Mouse (Mus musculus): Measurements from ENCODE around the gene Abl1. TPM values are rescaled to one million over a fixed set of nuclear protein-coding genes. Genes with fewer than 3 reads are reported as not detected.
A peak's percentile ranks its signal among the peaks of the same experiment; 100 is the strongest.

Gene Abl1
- polyA plus RNA-seq, 1 experiment from 2014 or later, result 70.5 TPM

- 75% methylated on average over 3 of the region's 3 CpGs for WGBS
- Histone ChIP-seq H3K27me3 (ENCODE audit: low read depth, poor library complexity, severe bottlenecking) (no peaks in the 10 kb centered on the region), H3K27ac (no peak overlapping the region), H3K4me1 (no peaks in the 10 kb centered on the region; the same call in 1 of the 2 replicates), H3K9me3 (replicated peaks) (no peaks in the 10 kb centered on the region), H3K4me3 (no peak overlapping the region), H3K36me3 (no peaks in the 10 kb centered on the region; the same call in 1 of the 2 replicates)
- no peak for DNase-seq (ENCODE audit: low spot score)
Measured at GRCm38 (mm10) chr2:31732497-31732896, 44.3 kb downstream of the Abl1 start.

GRCm38 (mm10) chr2:31733558-31733957, 45.4 kb downstream of the Abl1 start:
- no peak overlapping the region for H3K4me3 ChIP-seq
- H3K9me3 ChIP-seq (replicated peaks), result no peaks in the 10 kb centered on the region
- no peaks in the 10 kb centered on the region; the same call in 1 of the 2 replicates for H3K4me1 ChIP-seq
- no peaks in the 10 kb centered on the region; the same call in 1 of the 2 replicates for H3K36me3 ChIP-seq
- no peaks in the 10 kb centered on the region for H3K27me3 ChIP-seq (ENCODE audit: low read depth, poor library complexity, severe bottlenecking)
- 69% methylated on average over 5 of the region's 5 CpGs for WGBS
- H3K27ac ChIP-seq, result no peak overlapping the region
- no peak for DNase-seq (ENCODE audit: low spot score)

DNA sequence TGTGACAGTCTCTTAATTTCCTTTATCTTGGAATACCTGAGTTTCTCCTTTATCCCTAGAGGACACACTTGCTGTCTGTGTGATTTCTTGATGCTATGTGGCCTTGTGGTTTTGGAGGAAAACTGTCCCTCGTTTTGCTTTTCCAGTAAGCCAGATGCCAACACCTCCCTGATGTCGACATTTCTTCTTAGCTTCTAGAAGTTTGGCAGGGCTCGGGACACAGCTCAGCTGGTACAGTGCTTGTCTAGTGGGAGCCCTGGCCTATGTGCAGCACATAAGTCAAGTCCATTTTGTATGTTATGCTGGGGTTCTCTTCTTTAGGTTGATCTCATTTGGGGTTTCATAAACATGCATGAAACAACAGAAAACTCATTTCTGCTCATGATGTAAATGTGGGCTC, 50.9 kb downstream of the Abl1 start:
- Histone ChIP-seq H3K4me3 (no peak overlapping the region), H3K9me3 (replicated peaks) (no peaks in the 10 kb centered on the region), H3K27ac (no peak overlapping the region), H3K36me3 (no peaks in the 10 kb centered on the region; the same call in 1 of the 2 replicates), H3K27me3 (ENCODE audit: low read depth, poor library complexity, severe bottlenecking) (no peaks in the 10 kb centered on the region), H3K4me1 (peaks cover 15% of the 10 kb centered on the region)
- no peak for DNase-seq (ENCODE audit: low spot score)
- WGBS, result 73% methylated on average over 3 of the region's 3 CpGs

DNA sequence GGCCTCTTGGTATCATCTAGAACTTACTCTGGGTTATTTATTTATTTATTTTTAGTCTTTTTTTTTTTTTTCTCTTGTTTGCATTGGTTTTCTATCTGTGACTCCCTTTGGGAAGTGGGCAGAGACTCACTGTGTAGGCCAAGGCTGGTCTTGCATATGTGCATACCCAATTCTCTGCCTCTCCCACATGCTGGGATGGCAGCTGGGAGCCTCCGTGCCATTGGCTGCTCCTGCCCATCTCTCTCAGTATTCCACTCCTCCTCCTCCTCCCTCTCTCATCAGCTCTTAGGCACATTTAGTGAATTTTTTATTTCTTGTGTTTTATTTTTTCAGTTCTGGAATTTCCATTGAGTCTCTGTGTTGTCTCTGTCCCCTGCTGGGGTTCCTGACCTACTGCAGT, 53.6 kb downstream of the Abl1 start:
- peaks cover 37% of the 10 kb centered on the region for H3K4me1 ChIP-seq
- no peak overlapping the region for H3K27ac ChIP-seq
- H3K36me3 ChIP-seq, result no peaks in the 10 kb centered on the region; the same call in 1 of the 2 replicates
- no peak for DNase-seq (ENCODE audit: low spot score)
- H3K9me3 ChIP-seq (replicated peaks), result no peaks in the 10 kb centered on the region
- H3K27me3 ChIP-seq (ENCODE audit: low read depth, poor library complexity, severe bottlenecking), result no peaks in the 10 kb centered on the region
- no peak overlapping the region for H3K4me3 ChIP-seq
- WGBS, result 63% methylated on average over 1 of the region's 1 CpGs

DNA sequence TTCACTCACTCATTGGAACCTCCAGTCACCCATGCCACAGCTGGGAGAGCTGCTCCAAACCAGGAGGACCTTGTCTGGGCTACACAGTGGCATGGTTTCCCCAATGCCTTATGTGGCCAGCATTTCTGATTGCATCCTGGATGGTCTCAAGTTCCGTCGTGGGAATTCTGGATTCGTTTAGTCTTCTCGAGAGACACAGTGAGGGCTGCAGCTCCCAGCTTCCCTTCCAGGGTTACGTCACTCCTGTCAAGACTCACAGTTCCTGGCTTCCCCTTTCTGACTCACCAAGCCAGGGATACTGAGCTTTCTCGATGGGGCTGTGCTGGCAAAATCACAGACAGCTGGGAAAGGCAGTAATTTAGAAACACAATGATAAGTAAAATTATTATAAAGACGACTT, 54.0 kb downstream of the Abl1 start:
- no peak overlapping the region for H3K4me3 ChIP-seq
- no peaks in the 10 kb centered on the region for H3K27me3 ChIP-seq (ENCODE audit: low read depth, poor library complexity, severe bottlenecking)
- 30% methylated on average over 7 of the region's 7 CpGs for WGBS
- no peak for DNase-seq (ENCODE audit: low spot score)
- H3K9me3 ChIP-seq (replicated peaks), result no peaks in the 10 kb centered on the region
- no peaks in the 10 kb centered on the region for H3K36me3 ChIP-seq
- H3K27ac ChIP-seq, result no peak overlapping the region
- peaks cover 42% of the 10 kb centered on the region for H3K4me1 ChIP-seq

DNA sequence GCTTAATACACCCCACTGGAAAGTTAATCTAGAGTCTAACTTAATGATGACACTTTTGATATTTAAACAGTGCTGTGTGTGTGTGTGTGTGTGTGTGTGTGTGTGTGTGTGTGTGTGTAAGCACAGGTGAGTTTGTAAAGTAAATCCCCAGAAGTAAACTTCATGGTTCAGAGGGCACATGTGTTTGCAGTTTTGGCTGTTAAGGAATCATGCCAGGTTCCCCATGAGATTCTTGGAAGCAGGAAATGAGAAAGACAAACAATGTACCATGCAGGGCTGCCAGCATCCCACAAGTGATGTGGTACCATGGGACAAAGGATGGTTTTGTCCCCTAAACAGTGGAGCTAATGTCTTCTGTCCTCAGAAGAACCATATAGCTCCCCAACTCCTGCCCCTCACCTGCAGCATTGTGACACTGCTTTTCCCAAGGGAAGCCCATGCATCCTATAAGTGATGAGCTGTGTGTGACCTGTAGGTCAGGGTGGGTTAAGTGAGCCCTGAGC, 57.6 kb downstream of the Abl1 start:
- no peak for DNase-seq (ENCODE audit: low spot score)
- no peak overlapping the region for H3K4me3 ChIP-seq
- H3K4me1 ChIP-seq, result peaks cover 64% of the 10 kb centered on the region
- H3K27me3 ChIP-seq (ENCODE audit: low read depth, poor library complexity, severe bottlenecking), result no peaks in the 10 kb centered on the region
- H3K36me3 ChIP-seq, result no peaks in the 10 kb centered on the region
- no peaks in the 10 kb centered on the region for H3K9me3 ChIP-seq (replicated peaks)
- peak overlapping the region; percentile 62 for H3K27ac ChIP-seq

DNA sequence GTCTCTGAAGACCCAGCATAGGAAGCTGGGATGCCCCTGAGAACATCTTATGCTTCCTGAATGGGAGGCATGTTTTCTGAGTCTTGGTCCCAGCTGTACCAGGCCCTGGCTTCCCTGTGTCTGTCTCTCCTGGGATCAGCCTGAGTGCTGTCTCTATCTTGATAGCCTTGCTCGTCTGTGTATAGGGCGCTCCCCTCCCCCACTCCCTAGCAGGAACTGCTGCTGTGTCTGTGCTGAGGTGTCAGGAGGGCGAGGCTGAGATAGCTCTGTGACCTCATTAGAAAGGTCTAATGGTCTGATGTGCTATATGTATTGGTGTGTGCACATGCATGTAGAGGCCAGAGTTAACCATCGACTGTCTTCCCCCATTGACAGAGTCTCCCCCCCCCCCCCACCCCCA, 58.7 kb downstream of the Abl1 start:
- peak overlapping the region; percentile 21; the same call in 1 of the 2 replicates for H3K27ac ChIP-seq
- WGBS, result 37% methylated on average over 4 of the region's 4 CpGs
- peaks cover 69% of the 10 kb centered on the region for H3K4me1 ChIP-seq
- no peaks in the 10 kb centered on the region for H3K36me3 ChIP-seq
- no peaks in the 10 kb centered on the region for H3K9me3 ChIP-seq (replicated peaks)
- H3K4me3 ChIP-seq, result no peak overlapping the region
- H3K27me3 ChIP-seq (ENCODE audit: low read depth, poor library complexity, severe bottlenecking), result no peaks in the 10 kb centered on the region
- no peak for DNase-seq (ENCODE audit: low spot score)

DNA sequence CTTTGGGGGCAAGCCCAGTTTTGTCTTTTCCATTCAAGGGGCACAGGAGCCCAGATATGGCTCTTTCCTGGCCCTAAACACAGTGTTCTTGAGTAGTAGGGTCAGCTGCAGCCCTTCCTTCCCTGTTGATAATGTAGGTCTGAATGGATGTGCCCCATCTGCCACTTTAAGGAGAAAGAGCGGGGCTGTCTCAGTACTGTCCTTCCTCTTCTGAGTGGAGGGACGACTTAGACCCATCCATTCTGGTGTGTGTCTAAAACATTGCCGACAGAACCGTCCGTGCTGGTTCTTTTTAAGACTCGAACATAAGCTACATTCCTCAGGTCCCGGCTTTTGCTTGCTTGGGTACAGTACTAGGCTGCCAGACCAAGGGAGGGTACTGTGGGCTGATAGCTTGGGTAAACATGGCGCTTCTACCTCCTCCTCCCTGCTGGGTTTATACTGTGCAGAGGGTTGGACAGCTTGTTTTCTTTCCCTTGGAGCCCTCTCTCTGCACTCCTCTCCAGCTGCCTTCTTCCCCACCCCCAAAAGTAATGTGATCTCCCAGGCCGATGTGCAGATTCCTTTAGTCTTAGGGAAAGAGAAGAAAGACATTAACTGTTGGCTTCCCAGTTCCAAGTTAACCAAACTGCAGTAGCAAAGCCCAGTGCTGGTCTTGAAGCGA, 61.0 kb downstream of the Abl1 start:
- WGBS, result 15% methylated on average over 10 of the region's 10 CpGs
- DNase-seq (ENCODE audit: low spot score), result peak; percentile 47

DNA sequence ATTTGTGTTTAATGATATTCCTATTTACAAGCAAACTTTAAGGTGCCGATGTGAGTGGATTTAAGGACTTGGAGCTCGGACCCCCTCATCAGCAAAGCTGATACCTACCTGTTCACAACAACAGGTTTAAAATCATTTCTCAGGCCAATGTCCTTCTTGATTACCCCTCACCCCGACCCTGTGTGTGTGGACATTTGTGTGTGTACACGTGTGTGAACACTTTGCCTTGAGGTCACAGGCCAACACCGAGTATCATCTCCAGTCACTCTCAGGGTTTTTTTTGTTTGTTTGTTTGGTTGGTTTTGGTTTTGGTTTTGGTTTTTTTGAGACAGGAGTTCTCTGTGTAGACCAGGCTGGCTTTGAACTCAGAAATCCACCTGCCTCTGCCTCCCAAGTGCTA, 62.0 kb downstream of the Abl1 start:
- DNase-seq (ENCODE audit: low spot score), result no peak
- Histone ChIP-seq H3K4me1 (peaks cover 59% of the 10 kb centered on the region), H3K36me3 (peaks cover 4% of the 10 kb centered on the region; the same call in 1 of the 2 replicates), H3K27me3 (ENCODE audit: low read depth, poor library complexity, severe bottlenecking) (no peaks in the 10 kb centered on the region), H3K9me3 (replicated peaks) (no peaks in the 10 kb centered on the region), H3K4me3 (no peak overlapping the region), H3K27ac (peak overlapping the region; percentile 82)
- WGBS, result 87% methylated on average over 5 of the region's 5 CpGs

More for the DNA sequence above, 61.0 kb downstream of the Abl1 start:
- peak overlapping the region; percentile 82 for H3K27ac ChIP-seq
- no peaks in the 10 kb centered on the region for H3K27me3 ChIP-seq (ENCODE audit: low read depth, poor library complexity, severe bottlenecking)
- no peaks in the 10 kb centered on the region for H3K9me3 ChIP-seq (replicated peaks)
- H3K4me3 ChIP-seq, result peak overlapping the region; percentile 38
- no peaks in the 10 kb centered on the region for H3K36me3 ChIP-seq
- peaks cover 66% of the 10 kb centered on the region for H3K4me1 ChIP-seq

- Histone ChIP-seq H3K36me3 (peaks cover 10% of the 10 kb centered on the region; the same call in 1 of the 2 replicates), H3K4me1 (peaks cover 31% of the 10 kb centered on the region), H3K27ac (no peak overlapping the region), H3K9me3 (replicated peaks) (no peaks in the 10 kb centered on the region), H3K4me3 (no peak overlapping the region), H3K27me3 (ENCODE audit: low read depth, poor library complexity, severe bottlenecking) (no peaks in the 10 kb centered on the region)
- DNase-seq (ENCODE audit: low spot score), result no peak
Measured at GRCm38 (mm10) chr2:31757472-31757871, 69.3 kb downstream of the Abl1 start.

GRCm38 (mm10) chr2:31758966-31759365, 70.8 kb downstream of the Abl1 start:
- Histone ChIP-seq H3K4me1 (peaks cover 43% of the 10 kb centered on the region), H3K4me3 (peak overlapping the region; percentile 92)
- 86% methylated on average over 5 of the region's 5 CpGs for WGBS

DNA sequence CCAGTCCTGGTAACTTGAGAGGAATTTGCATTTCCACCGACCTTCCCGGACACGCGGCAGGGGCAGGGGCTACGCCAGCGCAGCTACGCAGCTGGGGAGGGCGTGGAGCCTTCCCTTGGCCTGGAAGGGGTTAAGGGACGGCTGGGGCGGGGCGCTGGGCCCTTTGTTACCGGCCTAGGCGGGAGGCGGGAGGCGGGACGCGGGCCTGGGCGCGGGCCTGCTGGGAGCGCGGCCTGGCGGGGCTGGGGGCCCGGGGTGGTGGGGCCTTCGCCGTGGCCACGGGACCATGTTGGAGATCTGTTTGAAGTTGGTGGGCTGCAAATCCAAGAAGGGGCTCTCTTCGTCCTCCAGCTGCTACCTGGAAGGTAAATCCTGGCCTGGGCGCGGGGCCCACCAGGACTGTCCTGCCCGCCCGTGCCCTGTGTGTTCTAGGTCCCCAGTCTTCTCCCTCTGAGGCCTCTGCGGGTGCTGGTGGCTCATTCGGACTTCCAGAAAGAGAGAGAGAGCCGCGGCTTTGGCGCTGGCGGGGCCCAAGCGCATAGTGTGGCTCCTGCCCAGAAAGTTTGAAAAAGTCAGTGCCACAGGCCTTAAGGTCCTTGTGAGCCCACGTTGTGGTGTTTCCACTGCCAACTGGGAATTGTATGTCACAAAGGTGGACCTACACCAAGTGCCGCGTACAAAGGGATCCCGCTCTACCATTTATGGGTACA, 71.7 kb downstream of the Abl1 start:
- Histone ChIP-seq H3K9me3 (replicated peaks) (no peaks in the 10 kb centered on the region), H3K27ac (peak overlapping the region; percentile 100), H3K36me3 (peaks cover 16% of the 10 kb centered on the region), H3K4me3 (peak overlapping the region; percentile 92), H3K27me3 (ENCODE audit: low read depth, poor library complexity, severe bottlenecking) (no peaks in the 10 kb centered on the region), H3K4me1 (peaks cover 46% of the 10 kb centered on the region)
- DNase-seq (ENCODE audit: low spot score), result peak; percentile 97
- WGBS, result under 1% methylated on average over 42 of the region's 42 CpGs

More at GRCm38 (mm10) chr2:31758966-31759365, 70.8 kb downstream of the Abl1 start:
- Histone ChIP-seq H3K27ac (peak overlapping the region; percentile 100), H3K36me3 (peaks cover 15% of the 10 kb centered on the region), H3K27me3 (ENCODE audit: low read depth, poor library complexity, severe bottlenecking) (no peaks in the 10 kb centered on the region), H3K9me3 (replicated peaks) (no peaks in the 10 kb centered on the region)
- no peak for DNase-seq (ENCODE audit: low spot score)

DNA sequence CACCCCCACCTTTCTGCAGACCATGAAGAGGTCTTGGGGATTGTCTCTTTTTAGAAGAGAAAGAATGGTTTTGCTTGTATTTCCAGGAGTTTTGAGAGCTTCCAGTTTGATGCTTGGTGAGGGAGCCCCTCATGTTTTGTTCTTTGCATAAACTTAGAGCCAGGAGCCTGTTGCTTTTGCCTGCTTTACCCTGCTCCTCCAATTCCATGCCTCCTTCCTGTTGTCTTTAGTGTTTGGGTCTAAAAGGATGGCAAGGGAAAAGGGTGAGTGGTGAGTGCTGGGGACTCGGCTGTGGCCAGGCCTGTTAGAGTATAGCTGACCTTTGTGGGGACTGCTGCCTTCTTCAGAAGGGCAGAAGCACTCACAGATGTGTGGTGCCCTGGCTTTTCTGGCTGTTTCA, 72.3 kb downstream of the Abl1 start:
- 0% methylated on average over 1 of the region's 1 CpGs for WGBS
- DNase-seq (ENCODE audit: low spot score), result peak; percentile 47

More for the DNA sequence above, 72.3 kb downstream of the Abl1 start:
- Histone ChIP-seq H3K4me1 (peaks cover 47% of the 10 kb centered on the region), H3K9me3 (replicated peaks) (no peaks in the 10 kb centered on the region), H3K27ac (peak overlapping the region; percentile 100), H3K27me3 (ENCODE audit: low read depth, poor library complexity, severe bottlenecking) (no peaks in the 10 kb centered on the region), H3K4me3 (peak overlapping the region; percentile 92), H3K36me3 (peaks cover 20% of the 10 kb centered on the region)
